Mouse (Mus musculus): ENCODE results near the gene Slc34a1. TPM values are rescaled to one million over a fixed set of nuclear protein-coding genes. Genes with fewer than 3 reads are reported as not detected.

Slc34a1 gene
- polyA plus RNA-seq, 1 experiment from 2014 or later = 0.20 TPM

- no peaks in the 10 kb centered on the region for H3K9me3 ChIP-seq
- ATAC-seq (ENCODE audit: insufficient number of reproducible peaks, low FRiP score, low TSS enrichment, low read depth) = no peak
- WGBS = 7% methylated on average over 32 of the region's 32 CpGs
- H3K9ac ChIP-seq = no peak overlapping the region
- no peak overlapping the region for H3K27ac ChIP-seq
- peaks cover 11% of the 10 kb centered on the region; the same call in 1 of the 2 replicates for H3K4me1 ChIP-seq
- H3K4me3 ChIP-seq = peak overlapping the region; percentile 8; the same call in 1 of the 2 replicates
- no peaks in the 10 kb centered on the region for H3K36me3 ChIP-seq
- peak overlapping the region; percentile 29 for H3K4me2 ChIP-seq
- peaks cover 47% of the 10 kb centered on the region for H3K27me3 ChIP-seq
Measured at GRCm38 (mm10) chr13:55378907-55379580, 18.9 kb upstream of the Slc34a1 start.

DNA sequence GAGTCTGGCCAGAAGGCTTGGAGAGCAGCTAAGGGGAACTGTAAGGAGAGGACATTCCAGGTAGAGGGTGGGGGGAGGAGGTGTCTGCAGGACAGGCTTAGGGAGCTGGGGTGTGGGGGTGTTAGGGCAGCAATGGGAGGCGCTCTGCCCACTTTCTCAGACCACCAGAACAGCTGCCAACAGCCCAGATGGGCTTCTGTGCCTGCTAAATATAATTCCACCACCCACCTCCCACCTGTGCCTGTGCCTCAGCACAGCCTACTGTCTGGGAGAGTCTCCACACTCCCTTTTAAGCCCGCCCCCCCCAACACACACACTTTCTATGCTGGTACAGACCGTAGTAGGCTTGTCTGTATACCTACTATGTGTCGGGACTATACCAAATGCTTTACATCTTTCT is 16.2 kb upstream of the Slc34a1 start:
- Histone ChIP-seq H3K27me3 (peaks cover 47% of the 10 kb centered on the region), H3K9me3 (no peaks in the 10 kb centered on the region), H3K4me2 (no peak overlapping the region), H3K9ac (no peak overlapping the region), H3K4me1 (peaks cover 9% of the 10 kb centered on the region; the same call in 1 of the 2 replicates), H3K4me3 (no peak overlapping the region), H3K27ac (no peak overlapping the region), H3K36me3 (no peaks in the 10 kb centered on the region)
- 78% methylated on average over 4 of the region's 4 CpGs for WGBS
- ATAC-seq (ENCODE audit: insufficient number of reproducible peaks, low FRiP score, low TSS enrichment, low read depth) = no peak

GRCm38 (mm10) chr13:55390644-55391043 is 7.3 kb upstream of the Slc34a1 start:
- Histone ChIP-seq H3K4me1 (no peaks in the 10 kb centered on the region), H3K9ac (no peak overlapping the region), H3K27ac (no peak overlapping the region), H3K27me3 (no peaks in the 10 kb centered on the region), H3K9me3 (no peaks in the 10 kb centered on the region), H3K36me3 (no peaks in the 10 kb centered on the region), H3K4me3 (no peak overlapping the region), H3K4me2 (no peak overlapping the region)
- 78% methylated on average over 3 of the region's 3 CpGs for WGBS
- no peak for ATAC-seq (ENCODE audit: insufficient number of reproducible peaks, low FRiP score, low TSS enrichment, low read depth)

DNA sequence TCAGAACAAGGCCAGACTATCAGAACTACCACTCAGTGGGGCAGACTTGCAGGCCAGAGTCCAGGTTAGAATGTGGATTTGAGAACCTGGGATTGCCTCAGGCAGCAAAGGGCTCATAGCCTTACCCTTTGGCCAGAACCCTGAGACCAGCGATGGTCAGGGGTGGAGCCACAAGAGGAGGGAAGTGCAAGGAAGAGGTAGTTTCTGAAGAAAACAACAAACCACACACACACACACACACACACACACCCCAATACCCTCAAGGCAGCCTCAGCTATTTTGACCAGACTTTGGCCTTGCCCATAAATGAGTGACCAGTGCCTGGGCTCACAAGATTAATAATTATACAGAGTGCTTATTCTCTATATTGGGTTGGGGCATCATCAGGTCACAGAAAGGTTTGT is 6.4 kb upstream of the Slc34a1 start:
- Histone ChIP-seq H3K27me3 (no peaks in the 10 kb centered on the region; the same call in 1 of the 2 replicates), H3K4me2 (no peak overlapping the region), H3K36me3 (no peaks in the 10 kb centered on the region), H3K9me3 (no peaks in the 10 kb centered on the region), H3K9ac (no peak overlapping the region), H3K4me1 (no peaks in the 10 kb centered on the region), H3K27ac (no peak overlapping the region), H3K4me3 (no peak overlapping the region)
- no peak for ATAC-seq (ENCODE audit: insufficient number of reproducible peaks, low FRiP score, low TSS enrichment, low read depth)
- WGBS = 75% methylated on average over 1 of the region's 1 CpGs

DNA sequence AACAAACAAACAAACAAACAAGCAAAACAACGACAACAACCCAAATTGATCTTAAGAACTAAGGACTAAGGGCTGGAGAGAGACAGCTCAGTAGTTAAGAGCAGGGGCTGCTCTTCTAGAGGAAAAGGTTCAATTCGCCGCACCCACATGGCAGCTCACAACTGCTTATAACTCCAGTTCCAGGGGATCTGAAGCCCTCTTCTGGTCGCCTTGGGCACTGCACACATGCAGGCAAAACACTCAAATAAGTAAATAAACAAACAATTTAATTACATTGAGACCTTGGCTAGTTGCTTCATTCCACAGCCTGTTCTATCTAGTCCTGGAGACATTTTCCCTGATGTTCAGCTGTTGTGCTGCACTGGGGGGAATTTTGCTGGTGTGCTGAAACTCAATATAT is 5.1 kb upstream of the Slc34a1 start:
- H3K4me2 ChIP-seq = no peak overlapping the region
- no peaks in the 10 kb centered on the region for H3K9me3 ChIP-seq
- H3K27ac ChIP-seq = no peak overlapping the region
- no peaks in the 10 kb centered on the region; the same call in 1 of the 2 replicates for H3K27me3 ChIP-seq
- no peaks in the 10 kb centered on the region for H3K36me3 ChIP-seq
- no peak overlapping the region for H3K4me3 ChIP-seq
- no peak overlapping the region for H3K9ac ChIP-seq
- WGBS = 66% methylated on average over 4 of the region's 4 CpGs
- ATAC-seq (ENCODE audit: insufficient number of reproducible peaks, low FRiP score, low TSS enrichment, low read depth) = no peak
- no peaks in the 10 kb centered on the region for H3K4me1 ChIP-seq

GRCm38 (mm10) chr13:55399300-55400038 is 1.5 kb downstream of the Slc34a1 start:
- no peak for ATAC-seq (ENCODE audit: insufficient number of reproducible peaks, low FRiP score, low TSS enrichment, low read depth)
- 62% methylated on average over 5 of the region's 5 CpGs for WGBS

GRCm38 (mm10) chr13:55400039-55400346 is 2.0 kb downstream of the Slc34a1 start:
- no peak overlapping the region for H3K4me2 ChIP-seq
- no peaks in the 10 kb centered on the region for H3K36me3 ChIP-seq
- no peak overlapping the region for H3K9ac ChIP-seq
- H3K27ac ChIP-seq = no peak overlapping the region
- 79% methylated on average over 1 of the region's 1 CpGs for WGBS
- no peaks in the 10 kb centered on the region for H3K9me3 ChIP-seq
- H3K4me3 ChIP-seq = no peak overlapping the region
- no peak for ATAC-seq (ENCODE audit: insufficient number of reproducible peaks, low FRiP score, low TSS enrichment, low read depth)
- peaks cover 9% of the 10 kb centered on the region for H3K27me3 ChIP-seq
- H3K4me1 ChIP-seq = 0 out of 2 replicates have a peak, but pooled peaks cover under 1% of the 10 kb centered on the region

More at GRCm38 (mm10) chr13:55399300-55400038, 1.5 kb downstream of the Slc34a1 start:
- H3K4me1 ChIP-seq = no peaks in the 10 kb centered on the region
- no peaks in the 10 kb centered on the region for H3K9me3 ChIP-seq
- H3K9ac ChIP-seq = no peak overlapping the region
- H3K36me3 ChIP-seq = no peaks in the 10 kb centered on the region
- no peak overlapping the region for H3K4me2 ChIP-seq
- peaks cover 9% of the 10 kb centered on the region for H3K27me3 ChIP-seq
- H3K4me3 ChIP-seq = no peak overlapping the region
- no peak overlapping the region for H3K27ac ChIP-seq

- Histone ChIP-seq H3K9me3 (no peaks in the 10 kb centered on the region), H3K4me2 (no peak overlapping the region), H3K27ac (no peak overlapping the region), H3K4me1 (peaks cover 10% of the 10 kb centered on the region), H3K27me3 (peaks cover 9% of the 10 kb centered on the region; the same call in 1 of the 2 replicates), H3K9ac (no peak overlapping the region), H3K4me3 (no peak overlapping the region), H3K36me3 (no peaks in the 10 kb centered on the region)
- ATAC-seq (ENCODE audit: insufficient number of reproducible peaks, low FRiP score, low TSS enrichment, low read depth) = no peak
- WGBS = 76% methylated on average over 7 of the region's 7 CpGs
Measured at GRCm38 (mm10) chr13:55403266-55403665, 5.3 kb downstream of the Slc34a1 start.

DNA sequence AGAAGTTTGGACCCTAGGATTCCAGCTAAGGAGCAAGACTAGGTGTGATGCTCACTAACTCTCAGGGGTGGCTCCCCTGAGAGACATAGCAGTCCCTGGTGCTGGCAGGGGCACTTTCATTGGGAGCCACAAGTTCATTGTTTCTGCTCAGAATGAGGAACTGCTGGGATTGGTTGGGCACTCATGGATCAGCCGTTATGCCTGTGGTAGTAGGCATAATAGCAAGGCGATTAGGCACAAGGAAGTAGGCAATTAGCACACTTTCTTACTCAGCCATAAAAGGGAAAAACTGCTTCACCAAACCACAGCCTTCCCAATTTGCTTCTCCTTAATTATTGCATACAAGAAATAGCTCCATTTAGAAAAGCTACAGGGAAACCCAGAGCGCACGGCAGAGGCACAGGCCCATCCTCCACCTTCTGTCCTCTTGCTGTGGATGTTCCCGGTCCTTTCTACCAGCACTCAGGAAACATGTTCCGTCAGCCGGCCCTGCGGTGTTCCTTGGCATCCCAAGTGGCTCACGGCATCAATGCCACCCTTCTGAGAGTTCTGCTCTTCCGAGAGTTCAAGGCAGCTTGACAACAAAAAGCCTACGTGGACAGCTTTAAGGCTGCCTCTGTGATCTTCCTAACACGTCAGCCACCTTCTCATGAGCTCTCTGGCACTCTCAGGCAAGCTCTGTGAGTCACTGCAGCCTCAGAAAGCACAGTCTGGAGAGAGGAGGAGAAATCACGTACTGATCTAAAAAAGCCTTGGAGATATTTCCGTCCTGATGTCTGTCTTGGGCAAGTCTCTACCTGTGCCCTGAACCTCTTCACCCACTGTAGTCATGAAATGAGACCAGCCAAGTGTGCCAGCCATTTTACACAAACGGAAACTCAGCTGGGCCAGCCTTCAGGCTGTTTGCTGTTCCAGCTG is 6.2 kb downstream of the Slc34a1 start:
- no peaks in the 10 kb centered on the region for H3K36me3 ChIP-seq
- peaks cover 9% of the 10 kb centered on the region; the same call in 1 of the 2 replicates for H3K27me3 ChIP-seq
- no peaks in the 10 kb centered on the region for H3K9me3 ChIP-seq
- no peak overlapping the region for H3K4me2 ChIP-seq
- 60% methylated on average over 15 of the region's 15 CpGs for WGBS
- peaks cover 10% of the 10 kb centered on the region for H3K4me1 ChIP-seq
- ATAC-seq (ENCODE audit: insufficient number of reproducible peaks, low FRiP score, low TSS enrichment, low read depth) = no peak
- H3K27ac ChIP-seq = 0 out of 2 replicates have a peak overlapping the region, but pooled peaks have one; percentile 7
- H3K9ac ChIP-seq = no peak overlapping the region
- H3K4me3 ChIP-seq = no peak overlapping the region

GRCm38 (mm10) chr13:55404853-55405782 is 7.1 kb downstream of the Slc34a1 start:
- Histone ChIP-seq H3K27me3 (peaks cover 9% of the 10 kb centered on the region; the same call in 1 of the 2 replicates), H3K9ac (no peak overlapping the region), H3K9me3 (no peaks in the 10 kb centered on the region), H3K27ac (0 out of 2 replicates have a peak overlapping the region, but pooled peaks have one; percentile 7), H3K4me3 (no peak overlapping the region), H3K4me2 (peak overlapping the region; percentile 26; the same call in 1 of the 2 replicates), H3K36me3 (no peaks in the 10 kb centered on the region), H3K4me1 (peaks cover 10% of the 10 kb centered on the region)
- ATAC-seq (ENCODE audit: insufficient number of reproducible peaks, low FRiP score, low TSS enrichment, low read depth) = peak; percentile 70
- WGBS = 7% methylated on average over 11 of the region's 11 CpGs

Measured in limb, embryonic 15.5 days (tissue).